Mouse (Mus musculus): ENCODE results near the gene Pdlim4.

Gene Pdlim4

DNA sequence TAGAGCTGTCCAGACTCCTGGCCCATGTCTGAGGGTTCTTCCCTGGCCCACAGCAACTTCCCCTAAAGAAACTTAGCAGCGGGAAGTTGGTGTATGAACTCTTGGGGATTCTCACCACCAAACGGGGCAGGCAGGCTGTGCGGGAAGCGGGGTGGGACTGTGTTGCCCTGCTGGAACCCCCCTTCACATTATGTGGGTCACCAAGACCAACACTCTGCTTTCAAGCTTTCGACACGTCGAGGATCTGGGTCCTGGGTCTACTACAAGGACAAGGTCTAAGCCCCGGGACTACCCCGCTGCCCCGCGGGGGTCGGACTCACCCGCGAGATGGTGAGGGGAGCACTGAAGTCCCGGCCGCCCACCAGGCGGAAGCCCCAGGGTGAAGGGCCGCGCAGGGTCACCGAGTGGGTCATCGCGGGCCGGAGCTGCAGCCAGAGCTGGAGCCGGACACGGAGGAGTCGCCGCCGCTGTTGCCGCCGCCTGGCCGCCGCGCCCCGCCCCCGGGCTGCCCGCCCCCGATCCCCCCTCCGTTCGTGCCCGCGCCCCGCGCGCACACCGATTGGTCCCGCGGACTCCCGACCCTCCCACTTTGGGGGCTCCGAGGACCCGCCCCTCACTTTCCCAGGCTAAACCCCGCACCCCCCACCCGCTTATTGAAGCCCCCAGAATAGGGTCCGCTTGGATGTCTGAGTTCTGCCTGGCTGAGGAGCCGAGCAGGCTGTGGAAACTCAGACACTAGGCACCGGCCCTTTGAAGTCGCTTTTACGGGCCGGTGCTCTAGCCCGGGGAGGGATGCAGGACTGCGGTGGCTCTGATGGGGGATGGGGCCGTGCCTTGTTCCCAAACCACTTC lies at the start of gene Pdlim4:
TSS of gene Pdlim4 (minus strand) at position 495 of the 852 bp plus-strand sequence.
- CTCF ChIA-PET, result no interaction called here
- POLR2A ChIA-PET, result interaction anchor here in 2 of 4 experiments (0.6 to 1.4 kb wide), 2 partner anchors 42 to 453 kb away, joined by 4 read pairs; no protein-coding TSS in a partner anchor

DNA sequence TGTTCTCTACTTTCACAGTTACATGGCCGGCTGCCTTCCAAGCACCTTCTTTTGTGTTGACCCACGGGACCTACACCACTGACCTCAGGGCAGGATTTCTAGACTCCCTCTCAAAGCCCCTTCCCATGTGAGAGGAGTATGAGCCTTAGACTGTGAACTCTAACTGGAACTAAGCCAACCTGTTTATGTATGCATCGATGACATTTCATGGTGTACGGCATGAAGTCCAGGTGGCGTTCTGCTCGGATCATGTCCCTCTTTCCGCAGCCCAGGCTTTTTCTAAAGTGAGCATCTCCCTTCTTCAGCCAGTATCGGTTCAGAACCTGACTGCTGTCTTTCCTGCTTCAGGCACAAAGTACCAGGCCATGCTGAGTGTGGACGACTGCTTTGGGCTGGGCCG lies 48.3 kb upstream of the Pdlim4 start:
- POLR2A ChIA-PET, result no interaction called here
- CTCF ChIA-PET, result no interaction called here

- CTCF ChIA-PET, result no interaction called here
- POLR2A ChIA-PET, result no interaction called here
These were observed 47.6 kb upstream of the Pdlim4 start for GRCm38 (mm10) chr11:54116406-54116805.

DNA sequence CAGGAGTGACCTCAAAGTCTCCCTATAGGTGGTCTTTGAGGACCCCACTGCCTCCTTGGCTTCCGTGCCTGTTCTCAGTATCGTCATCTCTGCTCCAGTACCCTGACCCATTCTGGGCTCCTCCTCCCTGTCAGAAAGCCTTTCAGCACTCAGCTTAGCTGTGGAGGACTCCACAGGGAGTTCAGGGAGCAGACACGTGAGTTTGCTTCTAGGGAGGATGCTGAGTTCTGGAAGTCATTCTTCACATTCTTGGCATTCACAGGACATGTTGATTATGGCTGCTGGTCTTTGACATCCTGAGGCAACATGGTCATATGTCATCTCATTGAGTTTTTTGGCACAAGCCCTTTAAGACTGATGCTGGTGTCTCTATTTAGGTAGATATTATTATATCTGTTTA lies 47.1 kb upstream of the Pdlim4 start:
- ChIA-PET CTCF (interaction anchor here in 1 of 4 experiments (1.0 kb wide), 1 partner anchor 23 kb away, joined by 3 read pairs; no protein-coding TSS in a partner anchor), POLR2A (no interaction called here)

DNA sequence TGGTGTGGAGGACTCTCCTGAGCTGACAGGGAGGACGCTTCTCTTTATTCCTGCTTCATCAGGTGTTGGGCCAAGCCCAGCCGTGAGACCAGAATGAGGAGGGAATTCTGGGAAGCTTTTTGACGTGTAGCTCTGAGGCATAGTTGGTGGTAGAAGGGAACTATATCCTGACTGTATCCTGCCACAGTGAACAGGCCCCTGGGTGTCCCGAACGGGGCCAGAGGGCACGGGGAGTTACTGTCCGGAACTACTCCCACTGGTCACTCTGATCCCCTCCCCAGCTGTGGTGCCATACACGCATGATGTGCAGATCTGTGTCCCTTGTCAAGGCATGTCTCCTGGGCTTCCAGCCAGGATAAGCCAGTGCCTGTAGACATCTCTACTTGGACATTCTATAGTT lies 46.5 kb upstream of the Pdlim4 start:
- ChIA-PET POLR2A (no interaction called here), CTCF (interaction anchor here in 1 of 4 experiments (1.0 kb wide), 1 partner anchor 22 kb away, joined by 3 read pairs; no protein-coding TSS in a partner anchor)

DNA sequence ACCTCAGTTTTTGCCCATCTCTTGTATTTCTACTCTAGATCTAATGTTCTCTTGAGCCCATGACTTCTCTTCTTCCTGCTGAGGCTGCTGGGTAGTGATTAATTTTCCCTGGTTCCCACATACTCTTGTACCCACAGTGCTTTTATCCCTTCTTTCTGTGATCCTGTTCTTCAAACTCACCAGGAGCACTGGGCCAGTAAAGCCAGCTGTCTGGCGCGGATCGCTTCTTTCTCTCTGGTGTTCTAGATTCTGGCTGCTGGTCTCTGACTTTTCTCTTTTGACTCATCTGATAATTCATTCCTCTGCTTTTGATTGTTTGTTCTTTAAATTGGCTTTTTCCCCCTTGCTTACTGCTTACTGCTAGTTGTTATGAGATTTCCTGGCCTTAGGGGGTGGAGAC lies 45.9 kb upstream of the Pdlim4 start:
- ChIA-PET POLR2A (interaction anchor here in 1 of 4 experiments (0.6 to 3.1 kb wide), 2 partner anchors 28 to 41 kb away, joined by 3 to 9 read pairs; no protein-coding TSS in a partner anchor), CTCF (no interaction called here)

DNA sequence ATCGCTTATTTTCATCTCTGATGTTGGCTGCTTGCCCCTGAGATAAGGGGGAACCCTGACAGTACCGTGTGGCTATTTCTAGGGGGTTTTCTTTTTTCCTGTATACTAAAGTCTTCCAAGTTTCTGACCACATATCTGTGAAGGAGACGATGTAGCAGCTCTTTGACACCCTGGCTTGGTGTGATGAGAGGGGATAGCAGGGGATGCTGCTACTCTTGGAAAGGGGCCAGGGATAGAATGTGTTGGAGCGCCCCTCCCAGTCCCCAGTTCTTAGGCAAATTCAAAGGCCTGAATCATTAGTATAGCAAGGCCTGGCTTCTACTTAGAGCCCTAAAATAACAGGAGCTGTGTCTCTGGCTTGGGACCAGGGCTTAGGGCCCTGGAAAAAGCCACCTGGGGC lies 44.5 kb upstream of the Pdlim4 start:
- ChIA-PET CTCF (interaction anchor here (0.7 to 2.4 kb wide), 15 partner anchors 10 to 647 kb away, joined by 3 to 25 read pairs (median 4); no protein-coding TSS in a partner anchor), POLR2A (interaction anchor here in 3 of 4 experiments (0.6 to 4.2 kb wide), 35 partner anchors 10 to 1293 kb away, joined by 3 to 40 read pairs (median 3); partner anchors contain the start of genes Rapgef6 (in 3 of the 3), Slc22a21 (in 2 of the 3), Fnip1 (in 1 of the 3) and Gm2a (in 1 of the 3))

- ChIA-PET POLR2A (interaction anchor here in 3 of 4 experiments (0.5 to 4.2 kb wide), 36 partner anchors 10 to 1292 kb away, joined by 3 to 40 read pairs (median 4); partner anchors contain the start of genes Rapgef6 (in 3 of the 3), Slc22a21 (in 2 of the 3), Fnip1 (in 1 of the 3) and Gm2a (in 1 of the 3)), CTCF (interaction anchor here (0.6 to 2.4 kb wide), 19 partner anchors 10 to 646 kb away, joined by 3 to 25 read pairs (median 4); no protein-coding TSS in a partner anchor)
These were observed 44.1 kb upstream of the Pdlim4 start for GRCm38 (mm10) chr11:54112920-54113319.

GRCm38 (mm10) chr11:54111976-54112741 lies 43.3 kb upstream of the Pdlim4 start:
- ChIA-PET CTCF (interaction anchor here (0.6 to 2.4 kb wide), 20 partner anchors 9 to 646 kb away, joined by 3 to 25 read pairs (median 4); no protein-coding TSS in a partner anchor), POLR2A (interaction anchor here (0.5 to 4.2 kb wide), 35 partner anchors 9 to 985 kb away, joined by 3 to 40 read pairs (median 4); partner anchors contain the start of genes Rapgef6 (in 2 of the 4), Slc22a21 (in 2 of the 4), Fnip1 (in 1 of the 4) and Gm2a (in 1 of the 4))

DNA sequence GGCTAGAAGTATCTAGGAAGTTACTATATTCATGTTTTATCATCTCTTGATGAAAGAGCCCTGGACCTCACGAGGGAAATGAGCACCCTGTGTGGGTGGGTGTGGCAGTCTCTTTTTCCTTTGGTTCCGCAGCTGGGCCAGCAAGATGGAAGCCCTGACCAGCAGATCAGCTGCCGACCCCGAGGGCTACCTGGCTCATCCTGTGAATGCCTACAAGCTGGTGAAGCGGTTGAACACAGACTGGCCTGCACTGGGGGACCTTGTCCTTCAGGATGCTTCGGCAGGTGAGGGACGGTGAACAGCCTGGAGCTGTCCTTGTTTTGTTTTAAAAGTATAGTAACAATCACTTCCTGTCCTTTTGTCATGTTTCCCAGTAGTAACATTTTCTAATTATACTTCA lies 42.5 kb upstream of the Pdlim4 start:
- ChIA-PET POLR2A (interaction anchor here in 2 of 4 experiments (0.8 to 4.2 kb wide), 5 partner anchors 9 to 411 kb away, joined by 3 to 40 read pairs (median 4); partner anchors contain the start of genes Rapgef6 (in 2 of the 2) and P4ha2 (in 1 of the 2)), CTCF (interaction anchor here (0.5 to 2.4 kb wide), 8 partner anchors 19 to 982 kb away, joined by 3 to 12 read pairs (median 3); no protein-coding TSS in a partner anchor)

DNA sequence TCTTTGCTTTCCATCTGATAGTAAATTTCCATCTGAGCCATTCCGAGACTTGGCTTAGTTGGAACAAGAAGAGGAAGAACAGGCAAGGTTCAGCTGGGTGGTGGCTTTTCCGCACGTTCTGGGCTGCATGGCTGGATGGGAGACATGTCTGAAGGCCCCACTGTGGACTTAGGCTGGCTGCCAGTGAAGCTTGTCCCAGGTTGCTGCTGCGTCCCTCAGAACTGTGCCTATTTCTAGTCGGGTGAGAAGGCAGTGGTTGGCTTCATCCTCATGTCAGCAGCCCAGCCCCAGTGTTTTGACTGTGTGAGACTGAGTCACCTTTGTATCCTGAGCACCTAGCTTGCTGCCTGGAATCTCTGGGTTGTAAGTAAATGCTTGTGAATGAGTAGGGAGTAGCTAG lies 40.1 kb upstream of the Pdlim4 start:
- POLR2A ChIA-PET, result interaction anchor here in 1 of 4 experiments (1.0 kb wide), 1 partner anchor 11 kb away, joined by 3 read pairs; no protein-coding TSS in a partner anchor

GRCm38 (mm10) chr11:54108131-54108530 lies 39.3 kb upstream of the Pdlim4 start:
- POLR2A ChIA-PET, result interaction anchor here in 1 of 4 experiments (0.9 kb wide), 1 partner anchor 35 kb away, joined by 3 read pairs; no protein-coding TSS in a partner anchor
- CTCF ChIA-PET, result no interaction called here

More for the DNA sequence above, 40.1 kb upstream of the Pdlim4 start:
- CTCF ChIA-PET, result no interaction called here

- POLR2A ChIA-PET, result interaction anchor here in 1 of 4 experiments (0.7 kb wide), 1 partner anchor 23 kb away, joined by 3 read pairs; no protein-coding TSS in a partner anchor
- CTCF ChIA-PET, result interaction anchor here in 1 of 4 experiments (0.8 kb wide), 1 partner anchor 19 kb away, joined by 3 read pairs; no protein-coding TSS in a partner anchor
These were observed 38.4 kb upstream of the Pdlim4 start for GRCm38 (mm10) chr11:54107239-54107638.

DNA sequence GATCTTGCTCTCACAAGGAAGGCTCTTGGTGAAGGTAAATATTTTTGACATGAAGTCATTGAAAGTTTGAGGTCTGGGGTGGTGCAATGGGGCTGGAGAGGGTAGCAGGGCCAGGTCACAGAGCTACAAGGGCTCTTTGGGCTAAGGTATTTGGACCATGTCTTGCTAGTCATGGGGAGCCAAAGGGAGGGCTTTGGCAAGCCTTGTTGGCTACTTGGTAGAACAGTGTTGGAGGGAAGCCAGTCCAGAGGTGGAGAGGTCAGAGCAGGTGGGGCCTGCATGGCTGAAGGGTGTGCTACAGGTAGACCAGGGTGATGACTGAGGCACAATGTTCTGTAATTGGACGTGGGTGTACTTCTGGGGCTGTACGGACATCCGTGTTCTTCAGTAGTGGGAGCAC lies 37.9 kb upstream of the Pdlim4 start:
- POLR2A ChIA-PET, result no interaction called here
- CTCF ChIA-PET, result interaction anchor here in 1 of 4 experiments (0.8 kb wide), 1 partner anchor 18 kb away, joined by 3 read pairs; no protein-coding TSS in a partner anchor

- ChIA-PET POLR2A (no interaction called here), CTCF (interaction anchor here in 1 of 4 experiments (1.3 kb wide), 1 partner anchor 16 kb away, joined by 3 read pairs; no protein-coding TSS in a partner anchor)
These were observed 36.2 kb upstream of the Pdlim4 start for GRCm38 (mm10) chr11:54105011-54105410.

GRCm38 (mm10) chr11:54102706-54103449 lies 34.1 kb upstream of the Pdlim4 start:
- ChIA-PET CTCF (interaction anchor here (0.7 to 1.4 kb wide), 7 partner anchors 9 to 76 kb away, joined by 3 to 6 read pairs (median 3); no protein-coding TSS in a partner anchor), POLR2A (interaction anchor here in 3 of 4 experiments (1.1 to 5.0 kb wide), 4 partner anchors 9 to 333 kb away, joined by 3 to 40 read pairs (median 5); partner anchors contain the start of gene Irf1 (in 1 of the 3))

GRCm38 (mm10) chr11:54101701-54102100 lies 32.9 kb upstream of the Pdlim4 start:
- POLR2A ChIA-PET, result interaction anchor here in 3 of 4 experiments (1.1 to 5.0 kb wide), 4 partner anchors 10 to 332 kb away, joined by 3 to 40 read pairs (median 6); partner anchors contain the start of gene Irf1 (in 1 of the 3)
- CTCF ChIA-PET, result interaction anchor here in 3 of 4 experiments (1.0 to 1.4 kb wide), 5 partner anchors 9 to 75 kb away, joined by 3 to 6 read pairs (median 3); no protein-coding TSS in a partner anchor

Data from embryonic stem cell, embryonic (primary cell).